Comparison of ENCODE assay signal across 15 mouse cellular contexts in the genomic region with DNA sequence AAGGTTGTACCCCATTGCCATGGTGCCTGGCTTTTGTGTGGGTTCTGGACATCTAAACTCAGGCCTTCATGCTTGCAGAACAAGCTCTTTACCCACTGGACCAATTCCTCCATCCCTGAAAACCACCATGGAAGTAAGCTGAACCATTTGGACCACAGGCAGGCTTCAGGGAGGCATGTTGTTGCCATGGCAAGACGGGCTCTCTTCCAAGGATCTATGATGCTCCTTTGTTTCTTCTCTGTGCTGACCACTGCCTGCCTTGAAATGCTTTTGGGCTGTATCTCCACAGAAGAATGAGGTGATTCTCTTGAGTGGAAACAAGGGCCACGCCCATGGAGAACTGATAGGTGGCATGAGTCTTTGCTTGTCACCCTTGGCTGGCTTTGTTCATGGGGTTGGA.
"Had no signal": no experiment of that assay in that cellular context is flagged by ENCODE, and none has a peak within 500 bp of the region (broad histone marks: within the 10 kb centered on the region; RNA-seq: fewer than 3 reads in every experiment).

No protein-coding gene starts in this region.

- H3K9ac ChIP-seq: liver, embryonic 13.5 days; neural tube, embryonic 13.5 days had no signal

- H3K9me3 ChIP-seq: liver, embryonic 13.5 days; neural tube, embryonic 13.5 days had no signal

- H3K4me2 ChIP-seq: liver, embryonic 13.5 days; midbrain, embryonic 11.5 days had no signal

- H3K27ac ChIP-seq: liver, embryonic 13.5 days; neural tube, embryonic 13.5 days; stomach, postnatal 0 days had no signal

- H3K36me3 ChIP-seq: liver, embryonic 13.5 days; neural tube, embryonic 13.5 days had no signal

- DNase-seq: kidney, adult 9 months; kidney, postnatal 14 days; kidney, postnatal 4 days; liver, embryonic 13.5 days; lung, adult 2 months; lung, postnatal 14 days; lung, postnatal 4 days; midbrain, embryonic 14.5 days; retina, postnatal 1 day; right cerebral cortex, postnatal 4 days; thymus, postnatal 4 days had no signal

- H3K4me3 ChIP-seq: liver, embryonic 13.5 days; myocyte; neural tube, embryonic 13.5 days had no signal
